Mouse (Mus musculus): ENCODE measurements around the gene Adat3. TPM values are rescaled to one million over a fixed set of nuclear protein-coding genes. Genes with fewer than 3 reads are reported as not detected.

Gene Adat3
- polyA plus RNA-seq, 1 experiment from 2014 or later: 4.0 TPM

DNA sequence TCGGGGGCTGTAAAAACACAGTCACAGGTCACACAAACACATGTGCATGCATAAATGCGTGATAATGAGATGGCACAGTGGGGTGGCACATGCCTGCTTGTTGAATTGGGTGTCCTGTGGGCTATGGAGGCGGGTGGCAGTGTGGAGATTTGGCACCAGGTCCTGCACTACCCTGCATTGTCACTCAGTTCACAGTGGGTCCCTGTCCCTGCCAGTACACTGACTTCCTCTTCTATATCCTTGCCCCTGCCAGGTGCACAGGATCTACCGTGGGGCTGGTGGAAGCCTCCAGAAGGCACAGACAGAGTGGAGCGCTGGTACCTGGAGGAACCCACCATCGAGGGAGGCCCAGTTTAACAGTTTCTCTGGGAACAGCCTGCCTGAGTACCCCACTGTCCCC is 11.7 kb downstream of the Adat3 start:
- WGBS: 91% methylated on average over 6 of the region's 6 CpGs
- ATAC-seq (replicated peaks; ENCODE audit: extremely low read depth, insufficient read depth, low FRiP score): no peak
- Histone ChIP-seq H3K9me3 (replicated peaks; ENCODE audit: control insufficient read depth, low read length) (no peaks in the 10 kb centered on the region), H3K4me1 (ENCODE audit: control insufficient read depth, insufficient read depth, low read length) (peaks cover 3% of the 10 kb centered on the region; the same call in 1 of the 2 replicates), H3K36me3 (ENCODE audit: control insufficient read depth, insufficient read depth) (peaks cover 21% of the 10 kb centered on the region; the same call in 1 of the 2 replicates), H3K9ac (ENCODE audit: low read length) (no peak overlapping the region), H3K27me3 (ENCODE audit: control insufficient read depth, insufficient read depth, low read length) (no peaks in the 10 kb centered on the region), H3K27ac (ENCODE audit: low read length) (no peak overlapping the region), H3K4me3 (ENCODE audit: low read length) (no peak overlapping the region), H3K4me2 (ENCODE audit: low read depth, low read length) (no peak overlapping the region)

DNA sequence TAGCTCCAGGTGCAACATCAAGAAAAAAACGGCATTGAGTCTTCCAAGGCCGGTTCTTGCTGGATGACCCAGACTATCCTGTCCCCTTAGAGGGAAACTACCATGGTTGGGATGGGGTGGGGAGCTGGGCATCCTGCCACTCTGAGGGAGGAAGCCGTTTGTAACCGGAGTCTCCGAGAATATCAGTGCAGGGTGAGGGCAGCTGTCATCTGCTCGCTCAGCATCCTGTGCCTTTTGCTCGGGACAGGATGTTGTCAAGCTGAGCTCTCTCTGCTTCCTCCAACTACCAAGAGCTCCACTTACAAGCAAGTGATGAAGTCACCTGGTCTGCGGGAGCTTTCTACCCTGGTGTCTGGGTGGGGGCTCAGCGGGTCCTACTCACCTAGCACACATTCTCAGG is 15.5 kb downstream of the Adat3 start:
- Histone ChIP-seq H3K4me2 (ENCODE audit: low read depth, low read length) (no peak overlapping the region), H3K9me3 (replicated peaks; ENCODE audit: control insufficient read depth, low read length) (no peaks in the 10 kb centered on the region), H3K36me3 (ENCODE audit: control insufficient read depth, insufficient read depth) (peaks cover 18% of the 10 kb centered on the region; the same call in 1 of the 2 replicates), H3K4me1 (ENCODE audit: control insufficient read depth, insufficient read depth, low read length) (peaks cover 7% of the 10 kb centered on the region), H3K4me3 (ENCODE audit: low read length) (no peak overlapping the region), H3K27ac (ENCODE audit: low read length) (peak overlapping the region; percentile 38), H3K9ac (ENCODE audit: low read length) (no peak overlapping the region), H3K27me3 (ENCODE audit: control insufficient read depth, insufficient read depth, low read length) (no peaks in the 10 kb centered on the region)
- ATAC-seq (replicated peaks; ENCODE audit: extremely low read depth, insufficient read depth, low FRiP score): no peak
- 41% methylated on average over 9 of the region's 9 CpGs for WGBS

DNA sequence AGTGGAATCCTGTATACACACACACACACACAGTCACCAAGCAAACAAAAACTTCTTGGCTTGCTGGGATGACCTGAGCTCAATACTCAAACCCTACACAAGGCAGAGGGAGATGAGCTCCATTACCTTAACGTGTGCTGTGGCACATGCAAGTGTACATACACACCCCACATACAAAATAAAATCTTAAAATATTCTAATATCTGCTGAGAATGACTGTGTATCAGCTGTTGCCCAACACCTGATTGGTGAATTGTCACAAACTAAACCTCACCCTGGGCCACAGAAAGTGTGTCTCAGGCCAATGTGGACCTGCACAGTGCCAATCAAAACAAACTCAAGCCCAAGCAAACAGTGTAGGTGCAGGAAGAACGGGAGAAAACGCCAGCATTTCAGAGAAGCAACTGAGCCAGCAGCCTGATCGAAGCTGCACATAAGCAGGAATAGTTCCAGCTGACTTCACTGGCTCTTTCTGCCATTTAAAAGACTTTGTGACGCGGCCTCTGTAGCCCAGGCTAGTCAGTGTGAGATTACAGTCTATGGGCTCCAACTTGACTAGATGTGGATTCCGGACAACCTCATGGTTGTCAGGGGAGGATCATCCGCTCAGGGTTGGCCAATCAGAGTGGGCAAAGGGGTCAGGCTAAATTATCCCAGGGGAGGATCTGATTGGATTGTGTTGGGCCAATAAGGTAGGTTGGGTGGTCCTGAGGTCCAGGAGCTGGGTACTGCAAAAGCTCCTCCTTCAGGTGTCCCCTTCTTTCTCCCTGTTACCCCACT is 17.0 kb downstream of the Adat3 start:
- no peak overlapping the region for H3K27ac ChIP-seq (ENCODE audit: low read length)
- H3K27me3 ChIP-seq (ENCODE audit: control insufficient read depth, insufficient read depth, low read length): no peaks in the 10 kb centered on the region
- WGBS: 35% methylated on average over 8 of the region's 8 CpGs
- H3K9ac ChIP-seq (ENCODE audit: low read length): no peak overlapping the region
- no peaks in the 10 kb centered on the region for H3K9me3 ChIP-seq (replicated peaks; ENCODE audit: control insufficient read depth, low read length)
- H3K36me3 ChIP-seq (ENCODE audit: control insufficient read depth, insufficient read depth): peaks cover 14% of the 10 kb centered on the region; the same call in 1 of the 2 replicates
- H3K4me1 ChIP-seq (ENCODE audit: control insufficient read depth, insufficient read depth, low read length): peaks cover 21% of the 10 kb centered on the region
- H3K4me3 ChIP-seq (ENCODE audit: low read length): no peak overlapping the region
- ATAC-seq (replicated peaks; ENCODE audit: extremely low read depth, insufficient read depth, low FRiP score): no peak
- H3K4me2 ChIP-seq (ENCODE audit: low read depth, low read length): no peak overlapping the region

DNA sequence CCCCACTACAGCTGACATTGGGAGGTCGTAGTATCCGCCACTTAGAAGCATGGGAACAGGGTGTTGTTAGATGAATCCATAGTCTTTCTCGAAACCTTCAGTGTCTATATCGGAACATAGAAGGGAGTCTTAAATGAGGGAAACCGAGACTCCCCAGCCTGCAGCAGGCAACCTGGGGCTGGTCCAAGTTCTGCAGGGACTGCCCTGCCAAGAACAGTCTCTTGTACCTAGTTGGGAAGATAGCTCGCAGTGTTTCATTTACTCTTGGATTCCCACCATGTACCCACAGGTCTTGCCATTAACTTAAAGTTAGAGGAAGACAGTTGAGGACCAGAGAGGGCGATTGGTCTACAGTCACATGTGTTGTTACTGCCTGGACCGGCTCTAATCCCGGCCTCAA is 17.7 kb downstream of the Adat3 start:
- no peak overlapping the region for H3K27ac ChIP-seq (ENCODE audit: low read length)
- no peak overlapping the region for H3K4me2 ChIP-seq (ENCODE audit: low read depth, low read length)
- WGBS: 85% methylated on average over 9 of the region's 9 CpGs
- H3K9me3 ChIP-seq (replicated peaks; ENCODE audit: control insufficient read depth, low read length): no peaks in the 10 kb centered on the region
- no peak for ATAC-seq (replicated peaks; ENCODE audit: extremely low read depth, insufficient read depth, low FRiP score)
- H3K4me1 ChIP-seq (ENCODE audit: control insufficient read depth, insufficient read depth, low read length): peaks cover 24% of the 10 kb centered on the region
- no peaks in the 10 kb centered on the region for H3K27me3 ChIP-seq (ENCODE audit: control insufficient read depth, insufficient read depth, low read length)
- no peak overlapping the region for H3K9ac ChIP-seq (ENCODE audit: low read length)
- no peak overlapping the region for H3K4me3 ChIP-seq (ENCODE audit: low read length)
- H3K36me3 ChIP-seq (ENCODE audit: control insufficient read depth, insufficient read depth): peaks cover 6% of the 10 kb centered on the region; the same call in 1 of the 2 replicates

DNA sequence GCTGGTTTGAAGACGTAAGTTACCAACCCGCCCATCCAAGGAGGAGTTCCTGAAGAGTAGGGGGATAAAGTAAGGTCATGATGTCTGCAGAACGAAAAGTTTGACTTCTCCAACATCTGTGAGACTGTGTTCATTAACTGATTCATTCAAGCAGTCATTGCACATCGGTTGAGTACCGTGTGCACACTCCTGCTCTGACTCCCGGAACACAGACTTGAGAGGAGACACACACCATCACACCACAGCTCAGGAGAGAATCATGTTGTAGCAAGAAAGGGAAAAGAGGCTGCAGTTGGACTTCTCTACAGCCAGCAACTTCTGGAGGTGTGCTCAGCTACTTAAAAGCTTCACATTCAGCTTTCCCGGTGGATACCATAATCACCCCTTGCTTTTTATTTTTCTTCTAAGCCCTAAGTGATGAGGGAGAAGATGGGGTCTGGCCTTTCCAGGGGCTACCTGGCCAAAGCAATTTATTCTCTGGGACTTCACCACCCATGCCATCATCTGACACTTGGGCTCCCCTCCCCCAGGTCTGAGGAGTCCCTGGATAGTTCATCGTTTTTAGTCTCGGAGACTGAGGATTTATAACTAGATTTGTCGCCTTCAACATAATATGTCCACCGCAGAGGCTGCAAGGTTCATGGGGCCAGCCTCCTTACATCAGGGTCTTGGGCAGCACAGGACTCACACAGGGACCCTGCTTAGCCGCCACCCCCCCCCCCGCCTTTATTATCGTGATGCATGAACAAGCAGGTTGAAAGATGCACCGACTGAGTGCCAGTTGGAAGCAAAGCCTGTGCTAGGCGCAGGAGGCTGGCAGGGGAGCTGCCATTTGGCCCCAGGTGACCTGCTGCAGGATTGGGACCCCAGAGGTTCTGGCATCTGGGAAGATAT is 18.4 kb downstream of the Adat3 start:
- peak overlapping the region; percentile 95 for H3K27ac ChIP-seq (ENCODE audit: low read length)
- ATAC-seq (replicated peaks; ENCODE audit: extremely low read depth, insufficient read depth, low FRiP score): no peak
- 55% methylated on average over 16 of the region's 16 CpGs for WGBS
- no peaks in the 10 kb centered on the region for H3K27me3 ChIP-seq (ENCODE audit: control insufficient read depth, insufficient read depth, low read length)
- H3K9ac ChIP-seq (ENCODE audit: low read length): peak overlapping the region; percentile 53
- H3K9me3 ChIP-seq (replicated peaks; ENCODE audit: control insufficient read depth, low read length): no peaks in the 10 kb centered on the region
- peaks cover 26% of the 10 kb centered on the region for H3K4me1 ChIP-seq (ENCODE audit: control insufficient read depth, insufficient read depth, low read length)
- H3K36me3 ChIP-seq (ENCODE audit: control insufficient read depth, insufficient read depth): peaks cover under 1% of the 10 kb centered on the region; the same call in 1 of the 2 replicates
- peak overlapping the region; percentile 71 for H3K4me2 ChIP-seq (ENCODE audit: low read depth, low read length)
- H3K4me3 ChIP-seq (ENCODE audit: low read length): peak overlapping the region; percentile 90

DNA sequence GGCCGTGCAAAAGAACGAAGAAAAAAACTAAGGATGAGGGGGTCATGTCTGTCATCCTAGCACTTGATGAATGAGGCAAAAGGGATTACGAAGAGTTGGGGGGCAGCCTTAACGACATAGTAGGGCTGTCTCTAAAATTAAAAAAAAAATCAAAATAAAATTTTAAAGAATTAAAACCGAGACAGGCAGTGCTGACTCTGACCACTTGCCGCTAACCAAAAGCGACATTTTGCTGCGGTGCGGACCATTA is 18.9 kb downstream of the Adat3 start:
- H3K4me1 ChIP-seq (ENCODE audit: control insufficient read depth, insufficient read depth, low read length): peaks cover 28% of the 10 kb centered on the region
- no peaks in the 10 kb centered on the region for H3K27me3 ChIP-seq (ENCODE audit: control insufficient read depth, insufficient read depth, low read length)
- H3K9ac ChIP-seq (ENCODE audit: low read length): peak overlapping the region; percentile 53
- no peaks in the 10 kb centered on the region for H3K9me3 ChIP-seq (replicated peaks; ENCODE audit: control insufficient read depth, low read length)
- peak overlapping the region; percentile 90 for H3K4me3 ChIP-seq (ENCODE audit: low read length)
- H3K4me2 ChIP-seq (ENCODE audit: low read depth, low read length): peak overlapping the region; percentile 71
- H3K27ac ChIP-seq (ENCODE audit: low read length): peak overlapping the region; percentile 95
- no peak for ATAC-seq (replicated peaks; ENCODE audit: extremely low read depth, insufficient read depth, low FRiP score)
- WGBS: 1% methylated on average over 9 of the region's 9 CpGs
- no peaks in the 10 kb centered on the region for H3K36me3 ChIP-seq (ENCODE audit: control insufficient read depth, insufficient read depth)

DNA sequence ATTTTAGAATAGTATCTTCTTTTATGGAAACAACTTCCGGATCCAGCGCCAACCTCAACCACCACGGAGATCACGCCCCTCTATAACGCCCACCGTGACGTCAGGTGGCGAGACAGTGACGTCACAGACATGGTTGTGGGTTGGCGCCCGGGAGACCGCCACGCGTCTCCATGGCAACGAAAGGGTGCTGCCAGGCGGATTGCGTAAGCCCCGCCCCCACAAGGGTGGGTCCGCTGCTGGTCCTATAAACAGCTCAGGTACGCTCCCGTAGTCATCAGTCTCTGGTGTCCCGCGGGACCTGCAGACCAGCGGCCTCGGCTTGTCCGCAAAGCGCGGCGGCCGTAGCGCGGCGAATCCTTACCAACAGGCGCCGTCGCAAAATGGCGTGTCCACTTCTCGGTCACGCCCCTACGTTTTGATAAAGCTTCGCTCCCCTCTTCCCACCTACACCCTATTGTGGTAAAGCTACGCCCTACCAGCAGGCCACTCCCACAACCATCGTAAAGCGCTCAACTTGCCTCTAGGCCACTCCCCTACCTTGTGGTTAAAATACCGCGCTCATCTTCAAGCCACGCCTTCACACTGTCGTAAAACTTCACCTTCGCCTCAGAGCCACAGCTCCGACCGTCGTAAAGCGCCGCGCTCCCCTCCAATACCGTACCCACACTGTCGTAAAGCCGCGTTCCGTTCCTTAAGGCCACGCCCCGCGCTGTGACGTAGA is 19.4 kb downstream of the Adat3 start:
- Histone ChIP-seq H3K4me2 (ENCODE audit: low read depth, low read length) (peak overlapping the region; percentile 71), H3K4me3 (ENCODE audit: low read length) (peak overlapping the region; percentile 90), H3K9me3 (replicated peaks; ENCODE audit: control insufficient read depth, low read length) (no peaks in the 10 kb centered on the region), H3K4me1 (ENCODE audit: control insufficient read depth, insufficient read depth, low read length) (peaks cover 28% of the 10 kb centered on the region), H3K36me3 (ENCODE audit: control insufficient read depth, insufficient read depth) (no peaks in the 10 kb centered on the region), H3K27me3 (ENCODE audit: control insufficient read depth, insufficient read depth, low read length) (no peaks in the 10 kb centered on the region), H3K27ac (ENCODE audit: low read length) (peak overlapping the region; percentile 95), H3K9ac (ENCODE audit: low read length) (peak overlapping the region; percentile 62)
- peak; percentile 95 for ATAC-seq (replicated peaks; ENCODE audit: extremely low read depth, insufficient read depth, low FRiP score)
- under 1% methylated on average over 64 of the region's 64 CpGs for WGBS

DNA sequence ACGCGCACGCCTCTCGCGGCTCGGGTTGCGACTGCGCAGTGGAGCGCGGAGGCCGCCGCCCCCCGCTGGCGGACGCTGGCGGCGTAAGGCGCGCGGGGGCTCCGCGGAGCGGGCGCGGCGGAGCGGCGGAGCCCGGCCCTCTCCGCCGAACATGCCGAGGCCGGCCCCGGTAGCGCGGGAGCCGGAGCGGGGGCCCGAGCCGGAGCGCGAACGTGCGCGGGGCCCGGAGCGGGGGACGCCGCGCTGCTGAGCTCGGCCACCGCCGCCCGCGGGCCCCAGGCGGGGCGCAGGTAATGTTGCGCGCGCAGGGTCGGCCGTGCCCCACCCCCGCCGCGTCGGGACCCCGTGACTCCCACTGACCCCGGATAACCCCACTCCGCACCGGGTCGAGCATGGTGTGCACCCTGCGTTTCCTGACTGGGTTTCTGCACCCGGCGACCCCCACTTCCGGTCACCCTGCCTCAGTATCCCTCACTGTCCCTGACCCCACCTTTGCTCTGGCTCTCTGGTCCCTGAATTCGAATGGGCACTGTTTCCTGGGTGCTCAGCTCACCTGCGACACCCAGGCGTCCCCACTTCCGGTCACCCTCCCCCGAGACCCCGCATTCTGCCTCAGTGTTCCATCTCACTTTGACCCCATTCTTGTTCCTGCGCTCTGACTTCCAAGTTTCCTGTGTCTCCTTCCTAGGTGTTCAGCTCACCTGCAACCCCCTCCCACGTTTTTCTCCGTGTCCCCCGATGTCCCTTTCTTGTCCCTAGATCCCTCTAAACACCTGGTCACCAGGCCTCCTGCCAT is 20.2 kb downstream of the Adat3 start, which contains the start of gene Csnk1g2:
Csnk1g2 (plus strand) TSS at position 178 of the 796 bp plus-strand sequence.
- H3K4me2 ChIP-seq (ENCODE audit: low read depth, low read length): peak within 1 kb of the TSS; percentile 98
- WGBS: under 1% methylated on average over 78 of the region's 85 CpGs
- no peaks in the 10 kb centered on the region for H3K9me3 ChIP-seq (replicated peaks; ENCODE audit: control insufficient read depth, low read length)
- peak; percentile 26 for ATAC-seq (replicated peaks; ENCODE audit: extremely low read depth, insufficient read depth, low FRiP score)
- no peaks in the 10 kb centered on the region for H3K27me3 ChIP-seq (ENCODE audit: control insufficient read depth, insufficient read depth, low read length)
- H3K4me3 ChIP-seq (ENCODE audit: low read length): peak within 1 kb of the TSS; percentile 90
- no peaks in the 10 kb centered on the region for H3K36me3 ChIP-seq (ENCODE audit: control insufficient read depth, insufficient read depth)
- H3K9ac ChIP-seq (ENCODE audit: low read length): peak within 1 kb of the TSS; percentile 95
- H3K27ac ChIP-seq (ENCODE audit: low read length): peak within 1 kb of the TSS; percentile 95
- H3K4me1 ChIP-seq (ENCODE audit: control insufficient read depth, insufficient read depth, low read length): peaks cover 35% of the 10 kb centered on the region
